Mouse (Mus musculus): Measurements from ENCODE around the gene Ptk7.

DNA sequence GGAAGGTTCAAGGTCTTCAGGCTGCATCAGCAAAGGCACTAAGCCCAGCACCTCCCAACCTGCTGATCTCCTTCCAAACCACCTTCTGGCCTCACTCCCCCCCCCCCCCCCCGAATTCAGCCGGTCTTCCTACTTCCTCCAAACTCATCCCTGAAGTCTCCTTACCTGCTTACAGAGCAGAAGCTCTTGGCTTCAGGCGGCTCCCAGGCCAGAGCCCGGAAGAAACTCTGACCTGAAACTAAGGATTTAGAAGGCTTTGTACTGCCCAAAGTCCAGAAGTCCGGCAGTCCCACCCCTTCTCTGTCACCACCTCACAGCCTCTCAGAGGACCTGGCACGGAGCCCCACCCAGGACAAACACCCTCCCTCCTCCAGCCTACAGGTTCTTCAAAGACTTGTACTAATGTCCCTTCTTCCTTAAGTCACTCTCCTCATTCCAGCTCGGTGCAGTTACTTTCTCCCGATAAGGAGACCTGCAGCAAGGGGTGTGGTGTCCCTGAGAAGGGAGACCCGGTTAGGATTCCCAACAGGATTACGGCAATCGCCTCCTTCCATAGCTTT lies 15.7 kb upstream of the Ptk7 start:
- TF ChIP-seq CTCF (IDR thresholded peaks at IDR 0.05; ENCODE audit: control insufficient read depth, insufficient read depth, low read length) (no peak), POLR2A (IDR thresholded peaks at IDR 0.05; ENCODE audit: borderline replicate concordance, control insufficient read depth, low read depth, low read length) (no peak)
